Mouse (Mus musculus) neutrophil, adult 65 days (primary cell): ENCODE measurements around the gene Gm44503. TPM values are rescaled to one million over a fixed set of nuclear protein-coding genes. Genes with fewer than 3 reads are reported as not detected.

ENCODE experiments used
- total RNA-seq: library from RNA; stranded (reverse); gene quantifications from 2 replicates; pipeline ENCODE4 v1.2.4, GENCODE M21; 2023

Gm44503 gene
- 0.11 TPM in 1 of 2 replicates, not detected in the other for total RNA-seq

GRCm38 (mm10) chr9:72958521-72959450 is at the start of gene Gm44503, which contains the start of gene Dyx1c1:
Gm44503 (plus strand) TSS chr9:72958852.
Dyx1c1 (plus strand) TSS chr9:72958785.

GRCm38 (mm10) chr9:72925021-72925934 is 33.4 kb upstream of the Gm44503 start, which contains the start of gene Pygo1:
Pygo1 (plus strand) TSS chr9:72925645.

GRCm38 (mm10) chr9:72985250-72986220 is 26.9 kb downstream of the Gm44503 start, which contains the start of the genes Ccpg1os and Ccpg1:
Ccpg1os (minus strand) TSS chr9:72985382.
Ccpg1 (plus strand) TSS chr9:72985429.

GRCm38 (mm10) chr9:73040080-73040479 is 81.4 kb downstream of the Gm44503 start, which contains the start of gene Pigb:
Pigb (minus strand) TSS chr9:73040378.

GRCm38 (mm10) chr9:73044146-73045079 is 85.8 kb downstream of the Gm44503 start, which contains the start of gene Rab27a:
Rab27a (plus strand) TSS chr9:73044854.

Other genes with a start within 250 kb of the Gm44503 start
- gene Prtg, start 152.0 kb upstream of the Gm44503 start, total RNA-seq = not detected in 2 replicates
- not detected in 2 replicates for gene Pygo1, start 33.2 kb upstream of the Gm44503 start, total RNA-seq
- gene Dyx1c1, start 67 bp upstream of the Gm44503 start, total RNA-seq = 0.57 TPM in 2 replicates
- 2.3 TPM in 2 replicates for gene Ccpg1os, start 26.5 kb downstream of the Gm44503 start, total RNA-seq
- 405 and 465 TPM in 2 replicates for gene Ccpg1, start 26.6 kb downstream of the Gm44503 start, total RNA-seq
- 21.8 and 25.7 TPM in 2 replicates for gene Pigb, start 81.5 kb downstream of the Gm44503 start, total RNA-seq
- 206 and 212 TPM in 2 replicates for gene Rab27a, start 86.0 kb downstream of the Gm44503 start, total RNA-seq
- gene Khdc3, start 143.0 kb downstream of the Gm44503 start, total RNA-seq = 12.0 and 21.9 TPM in 2 replicates
- not detected in 2 replicates for gene Gm20509, start 143.6 kb downstream of the Gm44503 start, total RNA-seq
- gene Rsl24d1, start 154.6 kb downstream of the Gm44503 start, total RNA-seq = 33.9 and 43.0 TPM in 2 replicates